Mouse (Mus musculus): ENCODE measurements at regions not wholly inside any gene's neighbourhood (a gene's known extent, or its start where the extent isn't known, plus 50 kb on each side); places are given as distances from the start of the nearest gene placed in this dataset.
A peak's percentile ranks its signal among the peaks of the same experiment; 100 is the strongest.
"Not testable (repeated sequence)": the region's sequence is repeated elsewhere in the genome, so short reads cannot be mapped to it uniquely, and the experiment has no call there.

- no peak for DNase-seq
Measured at GRCm38 (mm10) chr9:85637274-85637673, 111.9 kb downstream of the Ibtk start.

DNA sequence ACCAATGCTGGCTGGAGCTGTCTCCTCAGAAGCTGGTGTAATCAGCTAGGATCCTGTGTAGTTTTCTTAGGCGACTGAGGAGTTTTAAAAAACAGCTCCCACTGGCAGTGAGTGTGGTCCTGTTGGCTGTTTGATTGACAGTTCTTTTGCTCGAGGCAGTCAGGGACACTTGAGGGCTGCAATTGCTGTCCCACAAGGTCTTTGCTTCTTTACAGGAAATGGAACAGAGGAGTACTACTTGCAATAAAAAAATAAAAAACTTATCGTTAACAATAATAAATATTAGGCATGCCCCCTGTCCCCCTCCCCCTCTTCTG is 113.0 kb downstream of the Ibtk start:
- DNase-seq = no peak

- DNase-seq = no peak
Measured at GRCm38 (mm10) chr9:85635438-85636130, 113.5 kb downstream of the Ibtk start.

DNA sequence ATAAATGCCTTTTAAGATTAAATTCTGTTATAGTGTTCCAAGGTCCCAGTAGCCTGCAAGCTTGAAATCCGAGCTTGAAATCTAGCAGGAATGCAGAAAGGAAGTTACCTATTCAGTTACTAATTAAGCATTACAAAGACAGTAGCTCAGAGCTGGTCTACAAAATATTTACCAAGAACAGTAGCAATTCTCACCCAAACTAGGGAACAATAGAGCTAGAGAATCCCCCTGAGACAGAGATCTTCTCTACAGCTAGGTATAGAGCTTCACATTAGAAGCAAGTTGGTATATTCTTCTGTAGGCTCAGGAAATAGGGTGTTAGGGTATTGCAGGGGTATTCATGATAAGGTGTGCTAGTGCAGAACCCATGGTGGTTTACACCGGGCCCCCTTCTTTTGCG is 114.3 kb downstream of the Ibtk start:
- not testable (repeated sequence) for DNase-seq

- no peak for DNase-seq
Measured at GRCm38 (mm10) chr9:85617972-85618371, 131.2 kb downstream of the Ibtk start.

DNA sequence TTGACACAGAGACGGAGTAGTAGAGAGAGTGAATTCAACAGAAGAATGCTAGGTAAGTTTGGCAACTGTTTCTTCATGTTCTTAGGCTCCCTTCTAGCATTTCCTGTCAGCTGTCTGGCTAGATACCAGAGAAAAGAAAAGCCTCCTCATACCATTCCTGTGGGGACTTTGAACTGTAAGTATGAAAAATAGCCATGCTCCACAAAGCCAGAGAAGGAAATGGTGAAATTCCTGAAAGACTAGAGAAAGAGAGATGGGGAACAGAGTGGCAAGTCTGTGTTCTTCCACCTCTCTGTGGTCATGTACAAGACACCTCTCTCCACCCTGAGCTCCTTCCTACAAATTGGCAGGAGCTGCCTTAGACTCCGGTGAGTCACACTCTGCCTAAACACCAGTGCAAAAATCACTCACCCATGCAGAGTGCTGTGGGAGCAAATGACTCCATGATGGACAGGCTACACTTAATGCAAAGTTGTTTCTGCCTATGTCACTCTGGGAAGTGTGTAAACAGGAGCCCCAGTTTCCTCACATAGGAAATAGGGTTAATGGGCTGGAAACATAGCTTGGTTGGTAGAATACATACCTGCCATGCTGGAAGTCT is 131.9 kb downstream of the Ibtk start:
- no peak for DNase-seq

GRCm38 (mm10) chr9:85616266-85616869 is 132.8 kb downstream of the Ibtk start:
- DNase-seq = no peak

- peak; percentile 6 for DNase-seq
Measured at GRCm38 (mm10) chr9:85609152-85609551, 140.0 kb downstream of the Ibtk start.

- no peak for DNase-seq
Measured at GRCm38 (mm10) chr9:85596959-85597358, 152.2 kb downstream of the Ibtk start.

- no peak for DNase-seq
Measured at GRCm38 (mm10) chr9:85593867-85594266, 155.3 kb downstream of the Ibtk start.

- no peak for DNase-seq
Measured at GRCm38 (mm10) chr9:85592639-85593038, 156.5 kb downstream of the Ibtk start.

GRCm38 (mm10) chr9:85589210-85589609 is 159.9 kb downstream of the Ibtk start:
- DNase-seq = no peak

- DNase-seq = no peak
Measured at GRCm38 (mm10) chr9:85588077-85588476, 161.1 kb downstream of the Ibtk start.

GRCm38 (mm10) chr9:85581028-85581595 is 168.0 kb downstream of the Ibtk start:
- no peak for DNase-seq

GRCm38 (mm10) chr9:85577812-85578211 is 171.3 kb downstream of the Ibtk start:
- no peak for DNase-seq

DNA sequence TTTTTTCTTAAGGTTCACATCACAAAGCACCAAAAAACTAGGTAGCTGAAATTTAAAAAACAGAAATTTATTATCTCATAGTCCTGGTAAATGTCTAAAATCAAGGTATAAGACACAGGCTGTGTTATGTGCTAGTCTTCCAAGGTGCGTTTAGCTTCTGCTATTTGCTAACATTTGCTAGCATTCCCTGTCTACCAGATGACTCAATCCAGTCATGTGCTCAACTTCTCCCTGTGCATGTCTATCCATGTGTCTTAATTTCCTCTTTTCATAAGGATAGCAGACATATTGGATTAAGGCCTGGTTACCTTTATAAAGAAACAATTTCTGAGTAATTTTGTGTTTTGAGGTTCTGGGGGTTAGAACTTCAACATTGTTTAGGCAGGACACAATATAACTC is 171.8 kb downstream of the Ibtk start:
- DNase-seq = no peak

DNA sequence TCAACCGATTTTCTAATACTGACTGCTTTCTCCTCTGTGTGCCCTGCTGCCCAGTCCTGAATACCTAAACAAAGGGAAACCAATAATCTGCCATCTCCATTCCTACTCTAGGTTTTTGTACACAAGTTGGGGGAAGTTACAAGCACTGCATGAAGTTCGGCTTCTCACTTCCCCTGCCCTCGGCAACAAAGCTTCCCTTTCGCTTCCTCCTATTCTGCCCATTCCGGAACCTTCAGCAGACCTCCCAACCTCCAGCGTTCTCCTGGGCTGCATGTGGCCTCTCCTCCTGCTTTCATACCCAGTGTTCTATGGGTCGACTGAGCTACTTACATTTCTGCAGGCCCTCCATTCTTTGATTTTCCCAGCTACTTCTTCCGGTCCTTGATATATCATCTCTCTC is 180.3 kb downstream of the Ibtk start:
- no peak for DNase-seq

- DNase-seq = no peak
Measured at GRCm38 (mm10) chr9:85551871-85552270, 197.3 kb downstream of the Ibtk start.

DNA sequence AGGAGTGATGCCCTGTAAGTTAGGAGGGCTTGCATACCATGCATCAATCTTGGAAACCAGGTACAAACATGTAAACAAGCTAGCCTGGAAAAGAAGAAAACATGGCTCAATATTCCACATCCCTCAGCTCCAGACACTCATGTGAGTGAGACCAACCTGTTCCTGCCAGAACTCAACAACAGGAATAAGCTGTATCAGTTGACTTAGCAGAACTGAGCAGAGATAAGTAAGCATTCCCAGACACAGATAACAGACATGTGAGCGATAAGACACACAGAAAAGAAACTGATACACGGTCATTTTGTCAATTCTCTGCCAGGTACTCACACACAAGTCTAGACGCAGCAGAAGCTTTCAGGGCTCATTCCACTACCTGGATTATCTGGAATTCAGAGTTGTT is 198.7 kb downstream of the Ibtk start:
- no peak for DNase-seq

- no peak for DNase-seq
Measured at GRCm38 (mm10) chr9:85546226-85546625, 202.9 kb downstream of the Ibtk start.

DNA sequence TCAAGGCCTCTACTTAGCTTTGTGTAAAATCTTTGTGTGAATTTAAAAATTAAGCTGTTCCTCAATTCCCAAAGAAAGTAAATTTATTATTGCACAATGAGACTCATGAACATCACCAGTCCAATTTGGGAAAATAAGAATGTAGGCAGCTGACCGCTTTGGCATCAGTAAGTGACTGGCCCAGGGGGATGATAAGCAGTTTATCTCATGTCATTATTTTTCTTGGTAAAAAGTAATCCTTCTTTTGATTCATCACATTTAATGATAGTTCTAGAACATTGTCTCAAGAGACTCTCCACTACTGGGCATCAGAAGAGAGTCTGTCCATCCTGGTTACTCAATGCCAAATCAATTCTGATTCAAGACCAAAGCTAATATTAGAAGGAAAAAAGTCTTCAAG is 203.6 kb downstream of the Ibtk start:
- no peak for DNase-seq

DNA sequence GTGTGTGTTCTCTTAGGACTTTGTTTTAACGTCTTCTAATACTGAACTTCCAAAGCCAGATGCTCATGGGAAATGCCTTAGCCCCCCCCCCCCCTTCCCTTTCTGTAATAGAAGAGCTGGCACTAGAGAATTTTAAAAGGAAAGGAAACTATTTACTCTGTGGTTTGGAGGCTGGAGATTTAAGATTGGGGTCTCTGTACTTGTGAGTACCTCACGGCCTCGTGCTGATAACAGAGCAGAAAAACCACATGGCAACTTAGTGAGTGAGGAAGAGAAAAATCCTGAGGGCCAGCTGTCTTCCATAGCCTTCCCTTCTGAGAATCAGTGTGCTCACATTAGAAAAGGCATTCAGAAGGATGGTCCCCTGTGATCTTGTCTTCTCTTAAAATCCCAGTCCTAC is 210.6 kb downstream of the Ibtk start:
- DNase-seq = no peak

DNA sequence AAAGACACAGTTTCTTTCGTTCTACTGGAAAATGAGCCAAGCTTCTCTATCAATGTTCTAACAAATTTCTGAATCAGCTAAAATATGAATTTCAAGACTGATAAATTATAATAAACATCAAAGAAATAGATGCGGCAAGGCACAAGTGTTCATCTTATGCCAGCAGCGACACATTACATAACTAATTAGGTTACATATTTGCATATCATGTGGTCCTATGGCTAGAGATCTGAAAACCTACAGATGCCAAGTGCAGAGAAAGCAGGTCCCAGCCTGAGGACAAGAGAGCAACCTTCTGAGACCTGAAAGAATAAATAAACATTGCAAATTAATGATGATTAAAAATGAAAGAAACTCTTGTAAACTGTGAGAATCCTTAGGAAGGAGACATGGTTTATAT is 201.3 kb upstream of the Tent5a start:
- no peak for DNase-seq

DNA sequence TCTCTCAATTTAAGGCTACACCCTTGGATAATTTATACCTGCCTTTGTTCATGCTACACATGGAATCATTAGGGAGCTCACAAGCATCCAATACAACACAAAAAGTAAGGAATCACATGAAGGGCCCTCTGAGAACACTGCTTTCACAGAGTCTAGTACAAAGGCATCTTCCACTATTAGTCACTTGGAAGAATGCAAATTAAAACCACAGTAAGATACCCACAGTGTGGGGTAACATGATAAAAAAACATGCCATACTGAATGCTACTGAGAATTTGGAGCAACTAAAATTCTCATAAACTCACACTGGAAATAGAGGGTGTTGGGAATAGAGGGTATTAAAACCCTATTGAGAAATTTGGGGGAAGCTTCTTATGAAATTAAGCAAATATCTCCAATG is 197.6 kb upstream of the Tent5a start:
- no peak for DNase-seq
